Comparison of ENCODE assay signal across 15 mouse cellular contexts in genomic region chr9:37496325-37496724, GRCm38 (mm10). TPM values are rescaled to one million over a fixed set of nuclear protein-coding genes. Genes with fewer than 3 reads are reported as not detected.
"Had no signal": no experiment of that assay in that cellular context is flagged by ENCODE, and none has a peak within 500 bp of the region (broad histone marks: within the 10 kb centered on the region; RNA-seq: fewer than 3 reads in every experiment).

No protein-coding gene starts in this region.

- ATAC-seq: liver, postnatal 0 days; midbrain, embryonic 13.5 days; midbrain, embryonic 15.5 days had no signal

- H3K27ac ChIP-seq: liver, embryonic 13.5 days; liver, embryonic 15.5 days; macrophage; midbrain, embryonic 13.5 days; midbrain, embryonic 15.5 days; neural tube, embryonic 12.5 days had no signal

- DNase-seq: liver; liver, embryonic 13.5 days; liver, postnatal 0 days; right cerebral cortex, postnatal 14 days; thymus, adult 18-20 months; thymus, postnatal 14 days; thymus, postnatal 36 days had no signal

- H3K4me2 ChIP-seq: liver, embryonic 11.5 days; liver, embryonic 13.5 days; liver, embryonic 15.5 days; midbrain, embryonic 11.5 days; midbrain, embryonic 13.5 days; midbrain, embryonic 15.5 days; neural tube, embryonic 12.5 days had no signal

- H3K4me3 ChIP-seq: liver, embryonic 13.5 days; liver, embryonic 15.5 days; megakaryocyte, embryonic 14.5 days; midbrain, embryonic 13.5 days; midbrain, embryonic 15.5 days; neural tube, embryonic 12.5 days had no signal

- H3K9me3 ChIP-seq: liver, embryonic 13.5 days; liver, embryonic 15.5 days; midbrain, embryonic 13.5 days; midbrain, embryonic 15.5 days; neural tube, embryonic 12.5 days had no signal

- H3K27me3 ChIP-seq: liver, embryonic 13.5 days; liver, embryonic 15.5 days; megakaryocyte, embryonic 14.5 days; midbrain, embryonic 13.5 days; midbrain, embryonic 15.5 days; neural tube, embryonic 12.5 days had no signal

- H3K9ac ChIP-seq: liver, embryonic 13.5 days; liver, embryonic 15.5 days; liver, postnatal 0 days; midbrain, embryonic 13.5 days; midbrain, embryonic 15.5 days; neural tube, embryonic 12.5 days had no signal

- H3K4me1 ChIP-seq: liver, embryonic 13.5 days; liver, embryonic 15.5 days had no signal

- H3K36me3 ChIP-seq: liver, embryonic 15.5 days; midbrain, embryonic 15.5 days had no signal

RNA-seq across cellular contexts. Expression of gene Vsig2, which starts 42.7 kb away (rescaled TPM):
- polyA plus RNA-seq: macrophage; midbrain, embryonic 11.5 days had no signal
